Mouse (Mus musculus) E14TG2a.4 (cell line): Measurements from ENCODE around the gene Spg7.
"Not testable (repeated sequence)": the region's sequence is repeated elsewhere in the genome, so short reads cannot be mapped to it uniquely, and the experiment has no call there.

ENCODE experiments used
- H3K27me3 ChIP-seq: 2 replicates; pipeline ENCODE4 v1.6.1; 2014; ENCODE audit warnings: low read length, control low read depth; ENCODE audit not compliant: insufficient read depth
- H3K36me3 ChIP-seq: 2 replicates; pipeline ENCODE4 v1.6.1; 2014; ENCODE audit warnings: low read length, control low read depth; ENCODE audit not compliant: insufficient read depth
- H3K4me1 ChIP-seq: replicated peaks from 2 replicates; pipeline ENCODE4 v1.6.1; 2014; ENCODE audit warnings: low read depth, low read length, control low read depth
- H3K4me3 ChIP-seq: replicated peaks from 2 replicates; pipeline ENCODE4 v1.5.1; 2014; ENCODE audit warnings: mild to moderate bottlenecking, low read length
- H3K9me3 ChIP-seq: 2 replicates; pipeline ENCODE4 v1.6.1; 2014; ENCODE audit warnings: low read length, control low read depth
- CTCF ChIP-seq: conservative IDR thresholded peaks from 2 replicates; pipeline ENCODE4 v1.5.1; 2014; ENCODE audit warnings: low read length
- NANOG ChIP-seq: IDR thresholded peaks from 2 replicates; pipeline ENCODE4 v1.6.1; 2014; ENCODE audit warnings: borderline replicate concordance, low read length, mixed read lengths
- POU5F1 ChIP-seq: IDR thresholded peaks from 2 replicates; pipeline ENCODE4 v1.6.1; 2014; ENCODE audit warnings: low read length, borderline replicate concordance

Spg7 gene

GRCm38 (mm10) chr8:123024226-123024625, 38.5 kb upstream of the Spg7 start:
- Histone ChIP-seq H3K4me1 (peaks cover 86% of the 10 kb centered on the region), H3K9me3 (no peaks in the 10 kb centered on the region), H3K36me3 (peaks cover 25% of the 10 kb centered on the region), H3K27me3 (no peaks in the 10 kb centered on the region), H3K4me3 (no peak overlapping the region)
- no peak for TF ChIP-seq NANOG

- no peaks in the 10 kb centered on the region for H3K27me3 ChIP-seq
- TF ChIP-seq POU5F1: no peak
- TF ChIP-seq CTCF: no peak
- peaks cover 86% of the 10 kb centered on the region for H3K4me1 ChIP-seq
- H3K36me3 ChIP-seq: peaks cover 31% of the 10 kb centered on the region
- H3K9me3 ChIP-seq: no peaks in the 10 kb centered on the region
- H3K4me3 ChIP-seq: no peak overlapping the region
Observed at GRCm38 (mm10) chr8:123025951-123026351, 36.8 kb upstream of the Spg7 start.

GRCm38 (mm10) chr8:123027786-123028185, 35.0 kb upstream of the Spg7 start:
- no peaks in the 10 kb centered on the region for H3K9me3 ChIP-seq
- peaks cover 40% of the 10 kb centered on the region for H3K36me3 ChIP-seq
- no peaks in the 10 kb centered on the region for H3K27me3 ChIP-seq
- TF ChIP-seq NANOG (no peak), POU5F1 (no peak), CTCF (no peak)
- H3K4me3 ChIP-seq: no peak overlapping the region
- peaks cover 86% of the 10 kb centered on the region for H3K4me1 ChIP-seq

- peaks cover 35% of the 10 kb centered on the region for H3K36me3 ChIP-seq
- H3K27me3 ChIP-seq, H3K9me3 ChIP-seq, H3K4me3 ChIP-seq: not testable (repeated sequence)
- peaks cover 97% of the 10 kb centered on the region for H3K4me1 ChIP-seq
Observed at GRCm38 (mm10) chr8:123030091-123030490, 32.7 kb upstream of the Spg7 start.

GRCm38 (mm10) chr8:123031321-123031978, 31.3 kb upstream of the Spg7 start:
- peaks cover 41% of the 10 kb centered on the region for H3K36me3 ChIP-seq

GRCm38 (mm10) chr8:123032730-123033129, 30.0 kb upstream of the Spg7 start:
- peaks cover 40% of the 10 kb centered on the region for H3K36me3 ChIP-seq
- H3K9me3 ChIP-seq: no peaks in the 10 kb centered on the region
- peaks cover 96% of the 10 kb centered on the region for H3K4me1 ChIP-seq
- TF ChIP-seq NANOG (no peak), CTCF (no peak), POU5F1 (no peak)
- no peaks in the 10 kb centered on the region for H3K27me3 ChIP-seq
- H3K4me3 ChIP-seq: no peak overlapping the region

More at GRCm38 (mm10) chr8:123031321-123031978, 31.3 kb upstream of the Spg7 start:
- TF ChIP-seq POU5F1: no peak
- H3K4me1 ChIP-seq: peaks cover 97% of the 10 kb centered on the region
- H3K4me3 ChIP-seq: no peak overlapping the region
- H3K9me3 ChIP-seq: no peaks in the 10 kb centered on the region
- no peaks in the 10 kb centered on the region for H3K27me3 ChIP-seq

GRCm38 (mm10) chr8:123033431-123033830, 29.3 kb upstream of the Spg7 start:
- no peaks in the 10 kb centered on the region for H3K27me3 ChIP-seq
- H3K9me3 ChIP-seq: no peaks in the 10 kb centered on the region
- H3K4me1 ChIP-seq: peaks cover 96% of the 10 kb centered on the region
- no peak overlapping the region for H3K4me3 ChIP-seq
- peaks cover 36% of the 10 kb centered on the region for H3K36me3 ChIP-seq
- TF ChIP-seq CTCF (no peak), POU5F1 (no peak), NANOG (no peak)

- H3K9me3 ChIP-seq: no peaks in the 10 kb centered on the region
- H3K4me1 ChIP-seq: peaks cover 96% of the 10 kb centered on the region
- no peak overlapping the region for H3K4me3 ChIP-seq
- H3K36me3 ChIP-seq: peaks cover 34% of the 10 kb centered on the region
- TF ChIP-seq NANOG: no peak
- no peak for TF ChIP-seq POU5F1
- TF ChIP-seq CTCF: no peak
- H3K27me3 ChIP-seq: no peaks in the 10 kb centered on the region
Observed at GRCm38 (mm10) chr8:123034171-123034570, 28.6 kb upstream of the Spg7 start.

GRCm38 (mm10) chr8:123036956-123037355, 25.8 kb upstream of the Spg7 start:
- peak overlapping the region; percentile 53 for H3K4me3 ChIP-seq
- TF ChIP-seq NANOG (no peak), CTCF (no peak), POU5F1 (no peak)
- H3K36me3 ChIP-seq: peaks cover 19% of the 10 kb centered on the region
- H3K4me1 ChIP-seq: peaks cover 86% of the 10 kb centered on the region
- no peaks in the 10 kb centered on the region for H3K27me3 ChIP-seq
- no peaks in the 10 kb centered on the region for H3K9me3 ChIP-seq
